Mouse (Mus musculus): Measurements from ENCODE around the gene Cacna1g. TPM values are rescaled to one million over a fixed set of nuclear protein-coding genes. Genes with fewer than 3 reads are reported as not detected.

Cacna1g gene
- polyA plus RNA-seq, 1 experiment = not detected

GRCm38 (mm10) chr11:94461856-94462255, 12.1 kb downstream of the Cacna1g start:
- TF ChIP-seq POLR2A (IDR thresholded peaks at IDR 0.05; ENCODE audit: insufficient read depth, low read depth, low read length) (no peak), CTCF (IDR thresholded peaks at IDR 0.05; ENCODE audit: insufficient read depth, low read depth, low read length) (no peak)
- Histone ChIP-seq H3K4me3 (ENCODE audit: insufficient read depth, low read depth, low read length) (no peak overlapping the region), H3K4me1 (ENCODE audit: control insufficient read depth, insufficient read depth, low read length) (peaks cover 50% of the 10 kb centered on the region), H3K27ac (ENCODE audit: insufficient read depth, low read depth, low read length) (no peak overlapping the region)
- 89% methylated on average over 11 of the region's 11 CpGs for WGBS

DNA sequence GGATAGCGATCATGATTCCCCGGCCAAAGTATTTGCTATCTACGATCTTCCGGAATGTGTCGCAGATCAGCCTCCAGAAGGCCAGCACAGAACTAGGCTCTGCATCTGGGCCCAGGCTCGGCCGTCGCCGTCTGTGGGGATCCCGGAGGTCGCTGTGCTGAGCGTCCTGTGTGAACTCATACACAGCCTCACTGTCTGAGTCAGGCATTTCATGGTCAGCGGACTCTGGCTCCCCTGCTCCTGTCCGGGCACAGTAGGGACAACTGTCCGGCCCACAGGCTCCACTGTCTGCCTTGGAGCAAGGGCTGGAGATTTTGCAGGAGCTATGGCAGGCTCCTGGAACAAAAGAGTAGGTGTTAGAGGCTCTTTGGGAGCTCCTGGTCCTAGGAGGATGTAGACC, 17.0 kb downstream of the Cacna1g start:
- Histone ChIP-seq H3K27ac (ENCODE audit: insufficient read depth, low read depth, low read length) (no peak overlapping the region), H3K4me1 (ENCODE audit: control insufficient read depth, insufficient read depth, low read length) (peaks cover 52% of the 10 kb centered on the region), H3K4me3 (ENCODE audit: insufficient read depth, low read depth, low read length) (no peak overlapping the region)
- 92% methylated on average over 15 of the region's 15 CpGs for whole genome bisulfite sequencing
- TF ChIP-seq POLR2A (IDR thresholded peaks at IDR 0.05; ENCODE audit: insufficient read depth, low read depth, low read length) = no peak
- no peak for TF ChIP-seq CTCF (IDR thresholded peaks at IDR 0.05; ENCODE audit: insufficient read depth, low read depth, low read length)

DNA sequence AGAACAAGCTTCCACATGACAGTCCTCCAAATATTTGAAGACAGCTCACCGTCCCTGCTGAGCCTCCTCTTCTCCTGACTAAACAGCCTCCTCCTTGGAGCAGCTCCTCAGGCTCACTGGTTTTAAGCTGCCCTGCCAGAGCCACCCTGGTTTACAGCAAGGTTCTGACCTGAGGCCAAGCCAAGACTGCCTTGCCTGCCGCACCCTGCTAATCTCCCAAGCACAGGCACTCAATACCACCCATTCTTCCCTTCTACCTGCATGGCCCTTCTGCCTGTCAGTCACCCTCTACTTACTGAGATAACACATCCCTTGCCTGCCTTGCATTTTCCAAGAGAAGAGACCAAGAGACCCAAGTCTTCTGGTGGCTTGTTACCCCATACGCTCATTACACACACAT, 17.7 kb downstream of the Cacna1g start:
- TF ChIP-seq CTCF (IDR thresholded peaks at IDR 0.05; ENCODE audit: insufficient read depth, low read depth, low read length) = no peak
- no peak for TF ChIP-seq POLR2A (IDR thresholded peaks at IDR 0.05; ENCODE audit: insufficient read depth, low read depth, low read length)
- Histone ChIP-seq H3K4me1 (ENCODE audit: control insufficient read depth, insufficient read depth, low read length) (peaks cover 54% of the 10 kb centered on the region), H3K27ac (ENCODE audit: insufficient read depth, low read depth, low read length) (no peak overlapping the region), H3K4me3 (ENCODE audit: insufficient read depth, low read depth, low read length) (no peak overlapping the region)
- 63% methylated on average over 3 of the region's 3 CpGs for WGBS

GRCm38 (mm10) chr11:94455161-94455820, 18.7 kb downstream of the Cacna1g start:
- TF ChIP-seq POLR2A (IDR thresholded peaks at IDR 0.05; ENCODE audit: insufficient read depth, low read depth, low read length) (no peak), CTCF (IDR thresholded peaks at IDR 0.05; ENCODE audit: insufficient read depth, low read depth, low read length) (no peak)
- H3K4me3 ChIP-seq (ENCODE audit: insufficient read depth, low read depth, low read length) = no peak overlapping the region
- WGBS = 28% methylated on average over 10 of the region's 10 CpGs
- no peak overlapping the region; the same call in 1 of the 2 replicates for H3K27ac ChIP-seq (ENCODE audit: insufficient read depth, low read depth, low read length)
- peaks cover 57% of the 10 kb centered on the region for H3K4me1 ChIP-seq (ENCODE audit: control insufficient read depth, insufficient read depth, low read length)

- TF ChIP-seq POLR2A (IDR thresholded peaks at IDR 0.05; ENCODE audit: insufficient read depth, low read depth, low read length) (no peak), CTCF (IDR thresholded peaks at IDR 0.05; ENCODE audit: insufficient read depth, low read depth, low read length) (no peak)
- peaks cover 59% of the 10 kb centered on the region for H3K4me1 ChIP-seq (ENCODE audit: control insufficient read depth, insufficient read depth, low read length)
- no peak overlapping the region for H3K4me3 ChIP-seq (ENCODE audit: insufficient read depth, low read depth, low read length)
- 72% methylated on average over 5 of the region's 5 CpGs for WGBS
- no peak overlapping the region; the same call in 1 of the 2 replicates for H3K27ac ChIP-seq (ENCODE audit: insufficient read depth, low read depth, low read length)
These were observed 19.2 kb downstream of the Cacna1g start for GRCm38 (mm10) chr11:94454756-94455155.

GRCm38 (mm10) chr11:94451091-94451773, 22.8 kb downstream of the Cacna1g start:
- 72% methylated on average over 12 of the region's 12 CpGs for WGBS
- peaks cover 58% of the 10 kb centered on the region for H3K4me1 ChIP-seq (ENCODE audit: control insufficient read depth, insufficient read depth, low read length)
- TF ChIP-seq CTCF (IDR thresholded peaks at IDR 0.05; ENCODE audit: insufficient read depth, low read depth, low read length) (no peak), POLR2A (IDR thresholded peaks at IDR 0.05; ENCODE audit: insufficient read depth, low read depth, low read length) (no peak)
- no peak overlapping the region for H3K4me3 ChIP-seq (ENCODE audit: insufficient read depth, low read depth, low read length)
- no peak overlapping the region for H3K27ac ChIP-seq (ENCODE audit: insufficient read depth, low read depth, low read length)

DNA sequence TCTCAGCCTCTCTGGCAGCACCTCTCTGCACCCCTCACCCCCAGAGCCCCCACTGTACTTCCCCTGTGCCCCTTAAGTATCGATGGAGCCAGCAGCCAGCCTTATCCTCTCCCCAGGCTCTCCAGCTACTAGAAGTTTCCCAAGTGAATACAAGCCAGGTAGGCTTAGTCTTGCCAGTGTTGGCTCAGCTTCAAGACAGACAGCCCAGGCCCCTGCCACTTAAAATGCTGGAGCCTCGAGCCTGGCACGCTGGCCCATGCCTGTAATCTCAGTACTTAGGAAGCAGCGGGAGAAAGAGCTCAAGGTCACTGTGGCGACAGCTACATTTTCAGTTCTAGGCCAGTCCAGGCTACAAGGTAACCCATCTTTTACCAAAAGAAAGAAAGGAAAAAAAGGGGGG, 24.1 kb downstream of the Cacna1g start:
- WGBS = 53% methylated on average over 5 of the region's 5 CpGs
- Histone ChIP-seq H3K4me3 (ENCODE audit: insufficient read depth, low read depth, low read length) (no peak overlapping the region), H3K27ac (ENCODE audit: insufficient read depth, low read depth, low read length) (no peak overlapping the region), H3K4me1 (ENCODE audit: control insufficient read depth, insufficient read depth, low read length) (peaks cover 50% of the 10 kb centered on the region)
- TF ChIP-seq CTCF (IDR thresholded peaks at IDR 0.05; ENCODE audit: insufficient read depth, low read depth, low read length) (no peak), POLR2A (IDR thresholded peaks at IDR 0.05; ENCODE audit: insufficient read depth, low read depth, low read length) (no peak)

- TF ChIP-seq POLR2A (IDR thresholded peaks at IDR 0.05; ENCODE audit: insufficient read depth, low read depth, low read length) = no peak
- no peak for TF ChIP-seq CTCF (IDR thresholded peaks at IDR 0.05; ENCODE audit: insufficient read depth, low read depth, low read length)
- WGBS = 34% methylated on average over 8 of the region's 8 CpGs
These were observed 24.8 kb downstream of the Cacna1g start for GRCm38 (mm10) chr11:94449239-94449638.

DNA sequence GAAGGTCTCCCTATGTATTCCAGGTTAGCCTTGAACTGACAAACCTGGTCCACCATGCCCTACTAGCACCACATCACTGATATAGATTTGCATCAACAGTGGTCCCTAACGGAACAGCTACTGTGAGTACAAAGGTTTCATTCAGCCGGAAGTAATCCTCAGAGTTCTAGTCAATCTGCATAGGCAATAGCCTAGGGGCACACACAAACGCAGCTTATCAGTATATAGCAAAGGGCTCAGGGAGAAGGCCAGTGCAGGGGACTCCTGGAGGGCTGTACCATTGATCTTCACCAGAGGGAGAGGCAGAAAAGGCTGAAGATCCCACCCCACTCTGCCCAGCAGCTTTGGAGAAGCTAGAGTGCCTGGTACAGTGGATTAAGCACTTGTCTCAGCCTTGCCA, 27.0 kb downstream of the Cacna1g start:
- Histone ChIP-seq H3K4me1 (ENCODE audit: control insufficient read depth, insufficient read depth, low read length) (peaks cover 42% of the 10 kb centered on the region), H3K27ac (ENCODE audit: insufficient read depth, low read depth, low read length) (no peak overlapping the region), H3K4me3 (ENCODE audit: insufficient read depth, low read depth, low read length) (no peak overlapping the region)
- TF ChIP-seq CTCF (IDR thresholded peaks at IDR 0.05; ENCODE audit: insufficient read depth, low read depth, low read length) (no peak), POLR2A (IDR thresholded peaks at IDR 0.05; ENCODE audit: insufficient read depth, low read depth, low read length) (no peak)
- WGBS = 46% methylated on average over 3 of the region's 3 CpGs

More at GRCm38 (mm10) chr11:94449239-94449638, 24.8 kb downstream of the Cacna1g start:
- peaks cover 43% of the 10 kb centered on the region for H3K4me1 ChIP-seq (ENCODE audit: control insufficient read depth, insufficient read depth, low read length)
- no peak overlapping the region for H3K4me3 ChIP-seq (ENCODE audit: insufficient read depth, low read depth, low read length)
- H3K27ac ChIP-seq (ENCODE audit: insufficient read depth, low read depth, low read length) = 0 out of 2 replicates have a peak overlapping the region, but pooled peaks have one; percentile 2

Data from olfactory bulb, adult 2 months (tissue).